Mouse (Mus musculus) small intestine, adult 2 months (tissue): ENCODE data around the gene Lrrc8a. TPM values are rescaled to one million over a fixed set of nuclear protein-coding genes. Genes with fewer than 3 reads are reported as not detected.

Source experiments
- H3K27ac ChIP-seq: fragments of 200-500 bp; 2 replicates; pipeline ENCODE4 v1.5.1; 2012; ENCODE audit warnings: low read depth, low read length, control low read depth, inconsistent platforms; ENCODE audit not compliant: insufficient read depth
- H3K27me3 ChIP-seq: fragments of 200-500 bp; 2 replicates; pipeline ENCODE4 v1.6.1; 2012; ENCODE audit warnings: mild to moderate bottlenecking, moderate library complexity, low read length, inconsistent platforms; ENCODE audit not compliant: control insufficient read depth, insufficient read depth
- H3K36me3 ChIP-seq: fragments of 200-500 bp; 2 replicates; pipeline ENCODE4 v1.6.1; 2012; ENCODE audit warnings: mild to moderate bottlenecking, low read length, control low read depth, inconsistent platforms; ENCODE audit not compliant: control insufficient read depth, insufficient read depth
- H3K4me1 ChIP-seq: fragments of 200-500 bp; 2 replicates; pipeline ENCODE4 v1.6.1; 2012; ENCODE audit warnings: low read length, inconsistent platforms, mixed read lengths; ENCODE audit not compliant: control insufficient read depth, insufficient read depth, insufficient read length
- H3K4me3 ChIP-seq: fragments of 200-500 bp; 2 replicates; pipeline ENCODE4 v1.5.1; 2012; ENCODE audit warnings: low read depth, mild to moderate bottlenecking, control low read depth, inconsistent platforms, low read length, moderate library complexity
- CTCF ChIP-seq: fragments of 200-500 bp; IDR thresholded peaks from 2 replicates; pipeline ENCODE4 v1.5.1; 2012; ENCODE audit warnings: low read depth, mild to moderate bottlenecking, control low read depth, inconsistent platforms, low read length, moderate library complexity, mixed read lengths; ENCODE audit not compliant: insufficient replicate concordance, insufficient read length; ENCODE audit errors: extremely low read depth
- POLR2A ChIP-seq: fragments of 200-500 bp; IDR thresholded peaks from 2 replicates; pipeline ENCODE4 v1.6.1; 2012; ENCODE audit warnings: low read depth, mild to moderate bottlenecking, control low read depth, inconsistent platforms, low read length, moderate library complexity
- WGBS: fragments of 180-500 bp; shearing (Covaris S2); methylation state at CpG from one replicate; pipeline ENCODE4 v1.1.7; 2018; 5-methylcytosine and 5-hydroxymethylcytosine counted together
- polyA plus RNA-seq: library from polyadenylated mRNA; depleted of rRNA; stranded (reverse); fragments of >200 nt; gene quantifications from 2 replicates; pipeline ENCODE4 v1.2.3, GENCODE M21; 2012; rRNA removed

The Lrrc8a gene
- 17.9 and 27.4 TPM in 2 replicates for polyA plus RNA-seq

DNA sequence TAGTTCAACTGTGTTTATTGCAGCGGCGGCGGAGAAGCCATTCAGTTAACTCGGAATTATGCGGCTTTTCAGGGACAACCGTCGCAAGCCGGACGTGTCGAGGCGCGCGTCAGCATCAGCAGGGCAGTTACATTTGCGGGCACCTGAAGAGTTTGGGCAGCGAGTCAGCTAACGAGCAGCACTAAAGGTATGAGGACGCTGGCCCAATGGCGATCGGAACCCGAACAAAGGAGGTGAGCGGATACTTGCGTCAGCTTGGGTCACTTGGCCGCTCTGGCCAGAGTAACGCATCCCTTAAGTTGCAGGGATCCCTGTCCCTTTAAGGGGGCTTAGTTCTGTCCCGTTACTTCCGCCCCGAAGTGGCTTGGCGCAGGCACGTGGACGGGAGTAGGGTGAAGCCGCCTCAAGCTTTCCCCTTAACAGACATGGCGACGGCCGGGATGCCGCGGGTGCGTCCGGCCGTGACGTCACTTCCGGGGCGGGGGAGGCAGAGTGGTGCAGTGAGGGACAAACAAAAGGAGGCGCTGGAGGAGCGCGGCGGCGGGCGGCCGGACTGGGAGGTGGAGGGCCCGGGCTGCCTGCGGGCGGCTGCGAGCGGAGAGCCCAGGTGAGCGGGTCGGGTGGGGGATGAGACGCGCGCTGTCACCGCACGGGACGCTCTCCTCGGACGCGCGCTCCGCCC, at the start of gene Lrrc8a:
TSS of gene Lrrc8a (plus strand) at position 517 of the 682 bp plus-strand sequence.
- H3K4me1 ChIP-seq, result peaks cover 13% of the 10 kb centered on the region; the same call in 1 of the 2 replicates
- H3K36me3 ChIP-seq, result peaks cover 17% of the 10 kb centered on the region
- peak within 1 kb of the TSS; percentile 94 for H3K4me3 ChIP-seq
- TF ChIP-seq CTCF (no peak), POLR2A (peak; percentile 65; the same call in 1 of the 2 replicates)
- under 1% methylated on average over 67 of the region's 67 CpGs for WGBS
- H3K27ac ChIP-seq, result peak within 1 kb of the TSS; percentile 91
- H3K27me3 ChIP-seq, result no peaks in the 10 kb centered on the region

DNA sequence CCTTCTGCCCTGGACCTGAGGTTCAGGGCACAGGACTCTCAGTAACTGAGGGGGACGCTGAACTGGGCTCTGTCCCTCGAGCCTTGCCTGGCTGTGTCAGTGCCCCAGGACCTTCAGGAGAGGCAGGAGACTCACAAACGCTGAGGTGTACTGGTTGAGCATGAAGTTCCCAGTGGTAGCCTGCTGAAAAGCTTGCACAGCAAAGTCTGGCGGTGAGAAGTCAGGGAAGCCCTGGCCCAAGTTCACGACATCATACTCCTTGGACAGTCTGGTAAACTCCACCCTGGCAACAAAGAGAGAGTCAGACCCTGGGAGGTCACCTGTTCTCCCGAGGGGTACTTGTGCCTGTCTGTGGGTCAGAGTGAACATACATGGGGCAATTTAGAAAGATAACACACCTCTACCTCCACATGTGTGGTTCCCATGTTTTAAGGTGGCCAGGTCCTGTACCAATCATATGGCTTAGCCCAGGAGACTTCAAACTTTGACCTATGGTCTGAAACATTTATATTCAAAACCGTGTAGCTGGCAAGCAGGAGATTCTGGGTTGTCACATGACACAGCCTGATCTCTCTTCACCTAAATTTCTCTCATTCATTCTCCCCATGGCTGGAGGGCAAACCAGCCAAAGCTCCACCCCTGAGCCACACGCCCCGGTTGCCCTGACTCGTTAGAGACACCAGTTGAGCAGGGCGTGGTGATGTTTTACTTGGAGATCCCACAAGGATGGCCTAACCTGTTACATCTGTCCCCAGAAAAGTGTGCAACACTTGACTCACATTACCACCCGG, 45.5 kb upstream of the Lrrc8a start:
- TF ChIP-seq POLR2A (peak; percentile 41; the same call in 1 of the 2 replicates), CTCF (no peak)
- 57% methylated on average over 12 of the region's 12 CpGs for WGBS
- H3K27me3 ChIP-seq, result no peaks in the 10 kb centered on the region

DNA sequence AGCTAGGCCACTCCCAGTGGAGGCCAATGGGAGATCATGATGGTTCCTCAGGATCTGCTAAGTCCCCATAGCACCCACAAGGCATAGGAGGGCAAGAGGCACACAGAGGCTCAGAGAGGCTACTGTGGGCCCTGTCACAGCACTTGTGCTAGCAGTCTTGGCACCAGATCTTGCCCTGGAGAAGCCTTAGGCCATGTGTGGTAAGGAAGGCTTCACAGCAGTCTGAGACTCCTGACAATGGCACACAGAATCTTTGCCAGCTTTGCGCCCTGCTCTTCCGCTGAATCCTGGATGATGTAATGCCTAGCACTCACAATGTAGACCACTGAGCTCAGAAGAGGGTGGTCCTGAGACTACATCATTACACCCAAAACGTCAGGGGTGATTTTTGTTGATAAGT, 42.9 kb upstream of the Lrrc8a start:
- no peak overlapping the region for H3K27ac ChIP-seq
- no peaks in the 10 kb centered on the region for H3K27me3 ChIP-seq
- no peak overlapping the region for H3K4me3 ChIP-seq
- no peak for TF ChIP-seq POLR2A
- no peak for TF ChIP-seq CTCF
- 79% methylated on average over 3 of the region's 3 CpGs for WGBS
- H3K36me3 ChIP-seq, result no peaks in the 10 kb centered on the region
- H3K4me1 ChIP-seq, result peaks cover 30% of the 10 kb centered on the region

More for the DNA sequence above, 45.5 kb upstream of the Lrrc8a start:
- no peaks in the 10 kb centered on the region for H3K36me3 ChIP-seq
- H3K27ac ChIP-seq, result peak overlapping the region; percentile 86
- 0 out of 2 replicates have a peak overlapping the region, but pooled peaks have one; percentile 14 for H3K4me3 ChIP-seq
- peaks cover 16% of the 10 kb centered on the region for H3K4me1 ChIP-seq

DNA sequence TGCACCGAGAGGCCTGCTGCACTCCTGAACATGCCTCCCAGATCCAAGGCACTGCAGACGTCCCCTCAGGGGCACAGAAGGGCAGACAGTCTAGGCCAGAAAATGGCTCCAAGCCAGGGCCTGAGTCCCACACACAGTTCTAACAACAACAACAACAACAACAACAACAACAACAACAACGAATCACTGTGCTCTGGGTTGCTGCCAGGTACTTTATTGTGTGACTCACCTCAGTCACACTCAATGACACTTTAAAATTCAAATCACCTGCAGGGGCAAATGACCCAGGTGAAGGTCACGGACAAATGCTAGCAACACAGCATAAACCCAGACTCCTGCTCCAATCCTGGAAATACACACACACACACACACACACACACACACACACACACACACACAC, 39.5 kb upstream of the Lrrc8a start:
- TF ChIP-seq CTCF, result no peak
- TF ChIP-seq POLR2A, result no peak
- Histone ChIP-seq H3K27ac (peak overlapping the region; percentile 79), H3K4me1 (peaks cover 30% of the 10 kb centered on the region), H3K27me3 (no peaks in the 10 kb centered on the region), H3K4me3 (no peak overlapping the region), H3K36me3 (no peaks in the 10 kb centered on the region)
- WGBS, result 42% methylated on average over 4 of the region's 4 CpGs

DNA sequence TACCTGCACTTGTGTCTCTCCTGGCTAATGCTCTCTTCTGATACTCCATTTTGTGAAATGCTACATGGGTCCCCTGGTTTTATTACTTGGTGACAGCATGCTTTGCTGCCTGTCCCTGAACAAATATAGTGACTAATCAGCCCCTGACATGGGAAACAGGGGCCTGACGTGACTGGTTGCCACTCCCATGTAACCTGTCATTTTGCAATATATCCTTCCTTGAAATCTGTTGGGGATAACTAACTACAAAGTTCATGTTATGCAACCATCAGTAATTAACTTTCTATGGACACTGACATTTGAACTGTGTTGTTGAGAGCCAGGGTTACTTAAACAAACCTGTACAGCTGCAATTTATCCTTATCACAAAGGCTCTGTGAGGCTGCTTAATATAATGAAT, 37.5 kb upstream of the Lrrc8a start:
- 18% methylated on average over 1 of the region's 1 CpGs for WGBS
- Histone ChIP-seq H3K4me3 (no peak overlapping the region), H3K36me3 (no peaks in the 10 kb centered on the region), H3K27ac (peak overlapping the region; percentile 96), H3K4me1 (peaks cover 31% of the 10 kb centered on the region), H3K27me3 (no peaks in the 10 kb centered on the region)
- TF ChIP-seq CTCF (no peak), POLR2A (no peak)

DNA sequence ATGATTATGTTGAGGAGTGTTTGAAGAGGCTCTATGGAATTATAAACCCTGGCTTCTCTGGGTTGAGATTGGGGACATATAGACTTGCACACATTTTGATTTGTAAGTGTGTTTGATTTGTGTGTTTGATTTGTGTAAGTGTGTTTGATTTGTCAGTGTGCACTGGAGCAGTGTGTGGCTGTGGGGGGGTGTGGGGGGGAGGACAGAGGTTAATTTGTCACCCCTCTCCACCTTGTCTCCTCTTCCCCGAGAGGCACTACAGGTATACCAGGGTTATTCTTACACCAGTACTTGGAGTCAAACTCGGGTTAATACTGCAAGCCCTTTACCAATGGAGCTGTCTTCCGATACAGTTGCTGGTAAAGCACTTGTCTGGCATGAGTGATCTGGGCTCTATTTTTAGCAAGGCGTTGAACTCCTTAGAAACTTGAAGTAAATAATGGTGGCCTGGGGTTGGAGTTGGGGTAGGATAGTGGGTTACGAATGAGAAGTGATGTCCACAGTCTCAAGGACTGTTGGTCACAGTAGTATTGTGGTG, 37.1 kb upstream of the Lrrc8a start:
- no peaks in the 10 kb centered on the region for H3K27me3 ChIP-seq
- peak overlapping the region; percentile 98 for H3K27ac ChIP-seq
- TF ChIP-seq POLR2A, result no peak
- TF ChIP-seq CTCF, result no peak
- no peaks in the 10 kb centered on the region for H3K36me3 ChIP-seq
- H3K4me3 ChIP-seq, result no peak overlapping the region
- 39% methylated on average over 5 of the region's 5 CpGs for WGBS
- H3K4me1 ChIP-seq, result peaks cover 31% of the 10 kb centered on the region

DNA sequence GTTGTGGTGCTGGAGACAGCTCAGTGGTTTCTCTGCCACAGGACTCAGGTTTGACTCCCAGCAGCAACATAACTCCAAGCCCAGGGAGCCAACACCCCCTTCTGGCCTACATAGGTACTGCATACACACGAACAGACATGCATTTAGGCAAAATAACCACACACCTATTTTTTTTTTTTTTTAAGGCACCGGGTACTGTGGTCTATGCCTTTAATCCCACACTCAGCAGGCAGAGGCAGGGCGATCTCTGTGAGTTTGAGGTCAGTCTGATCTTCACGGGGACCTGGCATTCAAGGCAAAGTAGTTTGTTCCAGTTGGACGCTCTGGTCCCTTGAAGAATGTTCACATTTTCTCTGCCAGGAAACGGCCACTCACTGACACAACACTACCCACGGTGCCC, 34.1 kb upstream of the Lrrc8a start:
- TF ChIP-seq CTCF, result peak; percentile 62; the same call in 1 of the 2 replicates
- TF ChIP-seq POLR2A, result no peak
- Histone ChIP-seq H3K4me1 (peaks cover 24% of the 10 kb centered on the region), H3K27ac (no peak overlapping the region; the same call in 1 of the 2 replicates), H3K36me3 (no peaks in the 10 kb centered on the region), H3K27me3 (no peaks in the 10 kb centered on the region), H3K4me3 (no peak overlapping the region)
- 82% methylated on average over 7 of the region's 7 CpGs for WGBS
